ENCODE assay signal across 13 mouse cellular contexts in the genomic region with DNA sequence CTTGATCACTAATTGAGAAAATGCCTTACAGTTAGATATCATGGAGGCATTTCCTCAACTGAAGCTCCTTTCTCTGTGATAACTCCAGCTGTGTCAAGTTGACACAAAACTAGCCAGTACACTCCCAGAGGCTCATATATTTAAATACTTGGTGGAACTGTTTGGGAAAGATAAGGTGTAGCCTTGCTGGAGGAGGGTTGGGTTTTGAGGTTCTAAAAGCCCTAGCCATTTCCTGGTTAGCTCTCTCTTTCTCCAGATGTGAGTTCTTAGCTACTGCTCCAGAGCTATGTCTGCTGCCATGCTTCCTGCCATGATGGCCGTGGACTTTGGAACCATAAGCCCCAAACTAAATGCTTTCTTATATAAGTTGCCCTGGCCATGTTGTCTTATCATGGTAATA. TPM values are rescaled to one million over a fixed set of nuclear protein-coding genes. Genes with fewer than 3 reads are reported as not detected.
"Had no signal": no experiment of that assay in that cellular context is flagged by ENCODE, and none has a peak within 500 bp of the region (broad histone marks: within the 10 kb centered on the region; RNA-seq: fewer than 3 reads in every experiment).

No protein-coding gene starts in this region.

- H3K9me3 ChIP-seq: intestine, embryonic 15.5 days; limb, embryonic 12.5 days; midbrain, embryonic 12.5 days; neural tube, embryonic 13.5 days had no signal

- H3K9ac ChIP-seq: intestine, embryonic 15.5 days; limb, embryonic 12.5 days; midbrain, embryonic 12.5 days; neural tube, embryonic 13.5 days had no signal

- H3K4me3 ChIP-seq: intestine, embryonic 15.5 days; limb, embryonic 12.5 days; midbrain, embryonic 12.5 days; neural tube, embryonic 13.5 days had no signal

- DNase-seq: lung, postnatal 36 days; retina, postnatal 1 day; right cerebral cortex, postnatal 4 days; spleen, adult 18-20 months; thymus, adult 18-20 months; thymus, postnatal 14 days had no signal

- H3K36me3 ChIP-seq: intestine, embryonic 15.5 days; limb, embryonic 12.5 days; midbrain, embryonic 12.5 days; neural tube, embryonic 13.5 days had no signal

- H3K27ac ChIP-seq: intestine, embryonic 15.5 days; limb, embryonic 12.5 days; midbrain, embryonic 12.5 days; neural tube, embryonic 13.5 days had no signal

- ATAC-seq: midbrain, embryonic 16.5 days had no signal

- H3K4me2 ChIP-seq: intestine, embryonic 15.5 days; limb, embryonic 12.5 days; midbrain, embryonic 12.5 days; neural tube, embryonic 13.5 days had no signal

RNA-seq across cellular contexts. Expression of a gene that starts 22.8 kb away (rescaled TPM):
- total RNA-seq: liver, adult 2 months; megakaryocyte, adult 5-6 weeks had no signal
- polyA plus RNA-seq: liver, adult 2 months had no signal

RNA-seq across cellular contexts. Expression of a gene that starts 46.2 kb away (rescaled TPM):
- total RNA-seq: megakaryocyte, adult 5-6 weeks had no signal
